Mouse (Mus musculus) megakaryocyte-erythroid progenitor cell, adult 5 weeks (primary cell): ENCODE measurements around the gene Dyrk2. TPM values are rescaled to one million over a fixed set of nuclear protein-coding genes. Genes with fewer than 3 reads are reported as not detected.

Experiments used
- polyA plus RNA-seq: library from polyadenylated mRNA; stranded (reverse); fragments of >175 nt; gene quantifications from 2 replicates; pipeline ENCODE4 v1.2.3, GENCODE M21; 2012

The Dyrk2 gene
- polyA plus RNA-seq, result 17.6 and 32.3 TPM in 2 replicates

DNA sequence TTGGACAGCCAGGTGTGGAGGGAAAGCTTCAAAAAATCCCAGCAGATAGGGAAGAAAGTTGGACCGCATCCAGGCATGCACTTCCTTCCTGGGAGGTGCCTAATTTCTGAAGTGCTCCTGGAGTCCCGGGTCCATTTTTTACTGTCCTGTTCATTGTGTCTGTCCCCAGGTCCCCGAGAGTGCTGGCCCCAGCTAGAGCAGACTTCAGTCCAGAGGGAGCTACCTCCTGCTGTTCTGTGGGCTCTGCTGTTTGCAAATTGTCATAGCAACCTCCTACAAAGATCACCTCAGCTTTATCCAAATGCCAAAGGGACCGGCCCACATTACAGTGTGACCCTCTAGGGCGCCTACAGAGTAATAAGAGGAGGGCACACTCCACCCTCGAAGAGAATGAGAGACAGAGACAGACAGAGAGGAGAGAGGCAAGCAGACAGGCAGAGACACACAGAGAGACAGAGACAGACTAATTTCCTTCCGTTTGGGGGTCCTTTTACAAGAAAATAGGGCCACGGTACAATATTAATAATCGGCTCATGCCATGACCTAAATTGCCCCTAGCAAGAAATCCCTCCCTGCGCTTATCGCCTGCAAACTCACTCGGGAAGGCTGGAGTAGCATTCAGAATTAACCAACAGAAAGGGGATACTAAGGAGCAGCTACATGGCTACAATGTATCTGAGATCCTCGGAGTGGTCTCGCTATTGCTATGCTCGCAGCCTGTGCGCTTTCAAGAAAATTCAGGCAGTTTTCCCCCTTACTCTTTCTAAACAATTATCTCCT lies at the start of gene Dyrk2:
Dyrk2 (minus strand) TSS at position 9 of the 780 bp plus-strand sequence.

